Mouse (Mus musculus) brain, embryonic 18.5 days (tissue): Measurements from ENCODE around the gene Vmn1r220.
"Not testable (repeated sequence)": the region's sequence is repeated elsewhere in the genome, so short reads cannot be mapped to it uniquely, and the experiment has no call there.

Source experiments
- DNase-seq: peaks from one replicate; pipeline ENCODE4 v3.0.0-alpha.2; 2012; ENCODE audit warnings: low read depth, low spot score

Vmn1r220 gene

GRCm38 (mm10) chr13:23187875-23188274 lies at the start of gene Vmn1r220:
TSS of gene Vmn1r220 (minus strand) at chr13:23187975.
- no peak for DNase-seq

- not testable (repeated sequence) for DNase-seq
These were observed 48.1 kb upstream of the Vmn1r220 start, which contains the start of gene Vmn1r222 for GRCm38 (mm10) chr13:23235847-23236246. TSS of gene Vmn1r222 (minus strand) at chr13:23235947.

- DNase-seq: not testable (repeated sequence)
These were observed 26.1 kb upstream of the Vmn1r220 start, which contains the start of gene Vmn1r221 for GRCm38 (mm10) chr13:23213827-23214226. TSS of gene Vmn1r221 (plus strand) at chr13:23214127.

GRCm38 (mm10) chr13:23203885-23204284 lies 16.1 kb upstream of the Vmn1r220 start:
- DNase-seq: not testable (repeated sequence)

GRCm38 (mm10) chr13:23166471-23166870 lies 21.3 kb downstream of the Vmn1r220 start:
- not testable (repeated sequence) for DNase-seq

GRCm38 (mm10) chr13:23159012-23159411 lies 28.8 kb downstream of the Vmn1r220 start, which contains the start of gene Vmn1r219:
TSS of gene Vmn1r219 (plus strand) at chr13:23159312.
- DNase-seq: no peak

- DNase-seq: no peak
These were observed 29.9 kb downstream of the Vmn1r220 start for GRCm38 (mm10) chr13:23157848-23158247.

GRCm38 (mm10) chr13:23138880-23139279 lies 48.9 kb downstream of the Vmn1r220 start:
- no peak for DNase-seq

GRCm38 (mm10) chr13:23133501-23133900 lies 54.3 kb downstream of the Vmn1r220 start:
- DNase-seq: no peak

- DNase-seq: no peak
These were observed 54.7 kb downstream of the Vmn1r220 start, which contains the start of gene Vmn1r218 for GRCm38 (mm10) chr13:23133099-23133498. TSS of gene Vmn1r218 (plus strand) at chr13:23133155.
